Mouse (Mus musculus) E14TG2a.4 (cell line): Measurements from ENCODE around the gene Bcas3.

ENCODE experiments used
- H3K27me3 ChIP-seq: 2 replicates; pipeline ENCODE4 v1.6.1; 2014; ENCODE audit warnings: low read length, control low read depth; ENCODE audit not compliant: insufficient read depth
- H3K36me3 ChIP-seq: 2 replicates; pipeline ENCODE4 v1.6.1; 2014; ENCODE audit warnings: low read length, control low read depth; ENCODE audit not compliant: insufficient read depth
- H3K4me1 ChIP-seq: replicated peaks from 2 replicates; pipeline ENCODE4 v1.6.1; 2014; ENCODE audit warnings: low read depth, low read length, control low read depth
- H3K4me3 ChIP-seq: replicated peaks from 2 replicates; pipeline ENCODE4 v1.5.1; 2014; ENCODE audit warnings: mild to moderate bottlenecking, low read length
- H3K9me3 ChIP-seq: 2 replicates; pipeline ENCODE4 v1.6.1; 2014; ENCODE audit warnings: low read length, control low read depth
- CTCF ChIP-seq: conservative IDR thresholded peaks from 2 replicates; pipeline ENCODE4 v1.5.1; 2014; ENCODE audit warnings: low read length
- NANOG ChIP-seq: IDR thresholded peaks from 2 replicates; pipeline ENCODE4 v1.6.1; 2014; ENCODE audit warnings: borderline replicate concordance, low read length, mixed read lengths
- POU5F1 ChIP-seq: IDR thresholded peaks from 2 replicates; pipeline ENCODE4 v1.6.1; 2014; ENCODE audit warnings: low read length, borderline replicate concordance

The Bcas3 gene

GRCm38 (mm10) chr11:85719766-85720165 is 366.8 kb downstream of the Bcas3 start:
- H3K27me3 ChIP-seq, result peaks cover 5% of the 10 kb centered on the region; the same call in 1 of the 2 replicates
- H3K4me1 ChIP-seq, result peaks cover 29% of the 10 kb centered on the region
- H3K9me3 ChIP-seq, result no peaks in the 10 kb centered on the region
- H3K4me3 ChIP-seq, result no peak overlapping the region
- no peaks in the 10 kb centered on the region for H3K36me3 ChIP-seq
- TF ChIP-seq CTCF (no peak), POU5F1 (no peak), NANOG (no peak)

- Histone ChIP-seq H3K4me3 (no peak overlapping the region), H3K27me3 (peaks cover 5% of the 10 kb centered on the region; the same call in 1 of the 2 replicates), H3K36me3 (no peaks in the 10 kb centered on the region), H3K4me1 (peaks cover 23% of the 10 kb centered on the region), H3K9me3 (no peaks in the 10 kb centered on the region)
- TF ChIP-seq CTCF, result no peak
- no peak for TF ChIP-seq NANOG
- TF ChIP-seq POU5F1, result no peak
Observed at GRCm38 (mm10) chr11:85720269-85720773, 367.4 kb downstream of the Bcas3 start.

GRCm38 (mm10) chr11:85721986-85722385 is 369.0 kb downstream of the Bcas3 start:
- Histone ChIP-seq H3K9me3 (no peaks in the 10 kb centered on the region), H3K36me3 (no peaks in the 10 kb centered on the region), H3K4me1 (peaks cover 16% of the 10 kb centered on the region; the same call in 1 of the 2 replicates), H3K4me3 (no peak overlapping the region), H3K27me3 (peaks cover under 1% of the 10 kb centered on the region; the same call in 1 of the 2 replicates)
- TF ChIP-seq POU5F1, result no peak
- no peak for TF ChIP-seq CTCF
- no peak for TF ChIP-seq NANOG

DNA sequence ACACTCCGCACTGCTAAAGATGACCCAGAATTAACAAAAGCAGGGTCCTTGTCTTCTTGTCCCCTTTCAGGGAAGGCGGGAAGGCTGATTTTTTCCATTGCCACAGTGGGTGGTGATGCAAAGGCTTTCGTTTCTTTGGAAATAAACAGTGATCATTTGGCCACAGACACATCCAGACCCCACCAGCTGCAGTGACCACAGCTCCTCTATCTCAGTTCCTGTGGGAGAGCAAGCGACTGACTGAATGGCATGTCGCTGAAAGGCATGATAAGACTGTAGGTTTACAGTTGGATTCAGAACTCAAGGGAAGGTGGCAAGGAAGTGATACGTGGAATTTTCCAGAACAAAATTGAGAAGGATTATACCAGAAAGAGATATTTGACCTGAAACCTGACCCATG is 371.2 kb downstream of the Bcas3 start:
- Histone ChIP-seq H3K36me3 (no peaks in the 10 kb centered on the region), H3K9me3 (no peaks in the 10 kb centered on the region)
- TF ChIP-seq POU5F1 (no peak), CTCF (no peak), NANOG (no peak)

DNA sequence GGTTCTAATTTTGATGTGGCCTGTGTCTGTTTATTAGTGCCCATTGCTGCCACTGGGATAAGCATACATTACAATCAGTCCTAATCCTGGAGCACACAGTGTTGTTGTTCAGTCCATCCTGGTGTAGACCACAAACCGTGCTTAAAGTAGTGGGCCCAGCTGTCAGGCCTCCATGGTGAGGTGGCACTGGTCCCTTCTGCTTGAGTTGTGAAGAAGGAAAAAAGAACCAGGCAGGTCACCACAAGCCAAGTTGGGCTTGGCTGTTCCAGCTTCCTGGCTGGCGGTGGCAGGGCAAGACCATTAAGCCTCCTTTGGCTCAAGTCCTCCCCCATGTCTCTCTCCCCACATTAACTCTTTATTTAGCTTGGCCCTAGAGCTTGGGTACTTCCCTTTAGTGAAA is 376.8 kb downstream of the Bcas3 start:
- H3K4me1 ChIP-seq, result peaks cover 15% of the 10 kb centered on the region
- H3K4me3 ChIP-seq, result no peak overlapping the region
- H3K36me3 ChIP-seq, result no peaks in the 10 kb centered on the region
- no peaks in the 10 kb centered on the region for H3K9me3 ChIP-seq
- TF ChIP-seq NANOG (no peak), POU5F1 (no peak), CTCF (no peak)
- 0 out of 2 replicates have a peak, but pooled peaks cover 7% of the 10 kb centered on the region for H3K27me3 ChIP-seq

More for the DNA sequence above, 371.2 kb downstream of the Bcas3 start:
- Histone ChIP-seq H3K4me3 (no peak overlapping the region), H3K4me1 (peaks cover 7% of the 10 kb centered on the region; the same call in 1 of the 2 replicates), H3K27me3 (no peaks in the 10 kb centered on the region)

DNA sequence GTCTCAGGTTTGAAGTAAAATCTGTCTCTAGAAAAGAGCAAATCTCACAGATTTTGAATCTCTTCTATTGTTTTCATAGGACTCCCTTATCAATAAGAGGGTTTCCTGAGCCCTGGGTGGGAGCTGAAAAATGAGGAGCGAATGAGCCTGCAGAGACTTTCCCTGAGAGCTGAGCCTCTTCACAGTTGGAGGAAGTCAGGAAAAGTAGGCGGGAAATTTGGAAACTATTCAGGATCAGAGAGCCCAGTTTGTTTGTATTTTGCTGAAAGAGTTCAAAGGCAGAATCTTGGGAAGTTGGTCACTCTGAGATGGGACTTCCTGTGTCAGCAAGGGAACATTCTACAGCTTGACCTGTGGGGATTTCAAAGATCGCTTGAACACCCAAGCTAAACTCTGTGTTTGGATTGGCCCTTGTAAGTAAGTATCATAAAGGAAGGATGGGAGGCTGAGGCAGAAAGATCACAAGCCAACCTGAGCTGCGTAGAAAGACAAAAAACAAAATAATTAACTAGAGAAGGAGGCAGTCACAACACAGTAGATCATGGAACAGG is 379.6 kb downstream of the Bcas3 start:
- no peak overlapping the region for H3K4me3 ChIP-seq
- no peaks in the 10 kb centered on the region for H3K36me3 ChIP-seq
- peaks cover 18% of the 10 kb centered on the region for H3K27me3 ChIP-seq
- H3K9me3 ChIP-seq, result no peaks in the 10 kb centered on the region
- peaks cover 22% of the 10 kb centered on the region for H3K4me1 ChIP-seq
- TF ChIP-seq NANOG (no peak), CTCF (no peak), POU5F1 (no peak)

GRCm38 (mm10) chr11:85733577-85733976 is 380.6 kb downstream of the Bcas3 start:
- H3K4me3 ChIP-seq, result no peak overlapping the region
- TF ChIP-seq CTCF (peak; percentile 5; the same call in 1 of the 2 replicates), NANOG (no peak)
- peaks cover 22% of the 10 kb centered on the region for H3K4me1 ChIP-seq
- no peaks in the 10 kb centered on the region for H3K9me3 ChIP-seq
- H3K27me3 ChIP-seq, result peaks cover 18% of the 10 kb centered on the region
- H3K36me3 ChIP-seq, result no peaks in the 10 kb centered on the region

DNA sequence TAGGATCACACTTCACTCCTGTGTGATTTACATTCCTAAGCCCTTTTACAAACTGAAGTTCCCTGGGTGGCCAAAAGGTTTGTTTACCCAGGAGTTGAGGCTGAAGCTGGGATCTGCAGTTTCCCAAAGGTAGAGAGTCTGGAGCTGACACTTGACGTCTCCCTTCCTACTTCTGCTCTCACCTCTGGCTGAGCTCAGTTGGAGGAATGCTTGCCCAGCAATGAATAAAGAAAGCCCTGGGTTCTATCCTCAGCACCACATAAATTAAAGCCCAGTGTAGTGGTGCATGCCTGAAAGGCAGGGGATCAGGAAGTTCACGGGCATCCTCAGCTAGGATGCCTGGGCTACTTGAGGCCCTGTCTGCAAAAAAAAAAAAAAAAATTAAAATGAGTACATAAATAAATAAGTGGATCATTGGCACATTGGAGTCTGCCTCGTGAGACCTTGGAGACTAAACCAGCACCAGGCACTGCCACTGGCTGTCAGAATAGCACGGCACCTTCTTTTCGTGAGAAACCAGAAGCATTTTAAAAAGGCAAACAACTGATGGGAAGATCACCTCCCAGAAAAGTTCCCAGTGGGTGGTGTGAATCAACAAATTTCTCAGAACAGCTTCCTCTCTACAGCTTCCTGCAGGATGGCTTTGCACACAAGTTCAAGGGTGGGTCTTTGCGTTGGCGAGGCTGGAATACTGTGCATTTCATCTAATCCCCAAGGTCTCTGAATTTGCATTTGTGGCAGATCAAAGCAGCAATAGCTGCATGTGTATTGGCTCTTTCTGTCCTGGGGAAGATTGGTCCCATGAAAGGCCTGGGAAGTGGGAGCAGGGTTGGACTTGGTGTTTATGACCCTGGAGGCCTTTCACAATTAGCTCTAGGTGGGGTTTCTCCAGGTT is 381.6 kb downstream of the Bcas3 start:
- no peaks in the 10 kb centered on the region for H3K36me3 ChIP-seq
- H3K4me1 ChIP-seq, result peaks cover 24% of the 10 kb centered on the region
- H3K27me3 ChIP-seq, result peaks cover 18% of the 10 kb centered on the region
- TF ChIP-seq CTCF, result no peak
- TF ChIP-seq POU5F1, result no peak
- TF ChIP-seq NANOG, result no peak
- no peak overlapping the region for H3K4me3 ChIP-seq
- no peaks in the 10 kb centered on the region for H3K9me3 ChIP-seq
